Mouse (Mus musculus): ENCODE results near the gene Nppb.

DNA sequence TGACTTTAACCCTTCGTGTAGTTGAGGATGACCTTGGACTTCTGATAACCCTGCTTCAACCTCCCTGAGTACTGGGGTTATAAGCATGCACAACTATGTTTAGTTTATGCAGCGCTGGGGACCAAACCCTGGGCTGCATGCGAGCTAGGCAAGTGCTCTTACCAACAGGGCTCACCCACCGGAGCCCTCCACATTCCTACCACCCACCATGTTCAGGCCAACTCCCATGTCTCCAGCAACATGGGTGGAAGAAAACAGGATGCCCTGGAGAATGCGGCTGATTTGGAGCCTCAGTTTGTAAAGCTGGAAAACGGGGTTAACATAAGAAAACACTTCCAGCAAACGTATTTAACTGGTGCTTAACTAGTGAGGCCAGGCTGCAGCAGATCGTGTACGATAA, 49.7 kb upstream of the Nppb start:
- TF ChIP-seq POLR2A (IDR thresholded peaks at IDR 0.05; ENCODE audit: insufficient read depth, low read depth, low read length) (no peak), CTCF (IDR thresholded peaks at IDR 0.05; ENCODE audit: insufficient read depth, low read depth, low read length) (no peak)
